Mouse (Mus musculus): ENCODE results near the gene Adipoq. TPM values are rescaled to one million over a fixed set of nuclear protein-coding genes. Genes with fewer than 3 reads are reported as not detected.

The Adipoq gene
- total and polyA plus RNA-seq, 3 experiments, result 0.13 to 1.1 (median 0.99) TPM

- Histone ChIP-seq H3K36me3 (replicated peaks in 1 of 2; ENCODE audit: control insufficient read depth in 1 of 2, insufficient read depth in 1 of 2, low read length in 1 of 2) (no peaks in the 10 kb centered on the region), H3K27me3 (replicated peaks) (no peaks in the 10 kb centered on the region), H3K9me3 (replicated peaks; ENCODE audit: low read length) (no peaks in the 10 kb centered on the region), H3K79me2 (replicated peaks; ENCODE audit: control insufficient read depth, extremely low read depth, insufficient read depth, poor library complexity, severe bottlenecking) (no peaks in the 10 kb centered on the region), H3K4me2 (ENCODE audit: insufficient read depth, low read depth, poor library complexity, severe bottlenecking) (no peak overlapping the region), H3K4me1 (ENCODE audit: control insufficient read depth in 1 of 2, insufficient read depth in 2 of 2) (peaks cover 0 to 21% of the 10 kb centered on the region in 2 experiments; a peak in 1 of 4 replicates), H3K4me3 (replicated peaks in 1 of 3; ENCODE audit: low read depth in 2 of 3, low read length in 2 of 3, poor library complexity in 1 of 3) (no peak overlapping the region), H3K27ac (ENCODE audit: insufficient read depth, low read depth) (no peak overlapping the region), H3K9ac (ENCODE audit: insufficient read depth, low read depth) (no peak overlapping the region)
- DNase-seq (ENCODE audit: extremely low read depth), result no peak
- dilution Hi-C loops (cut with MboI; ENCODE audit: extremely low pct_ligation_motif_present, extremely low pct_unique_long_range_greater_than_20kb, low sequenced_read_pairs), result no loop called here
- in situ Hi-C loops (cut with MboI; ENCODE audit: low pct_ligation_motif_present, low pct_unique_long_range_greater_than_20kb, low sequenced_read_pairs), result loop anchor here (5.0 kb wide), 1 partner anchor 35 kb away; no protein-coding TSS in a partner anchor
- TF ChIP-seq SMC3 (IDR thresholded peaks at IDR 0.05; ENCODE audit: low read depth, low read length) (no peak), PAX5 (IDR thresholded peaks at IDR 0.05; ENCODE audit: low read length) (no peak), E2F4 (IDR thresholded peaks at IDR 0.05; ENCODE audit: insufficient replicate concordance, low read depth, low read length) (no peak), MAX (IDR thresholded peaks at IDR 0.05; ENCODE audit: low read length) (no peak), MAFK (IDR thresholded peaks at IDR 0.05; ENCODE audit: insufficient replicate concordance, low read length) (no peak), ELF1 (IDR thresholded peaks at IDR 0.05; ENCODE audit: low read depth, low read length) (no peak), USF2 (conservative IDR thresholded peaks at IDR 0.05; ENCODE audit: low read depth, low read length) (no peak), UBTF (IDR thresholded peaks at IDR 0.05; ENCODE audit: low read depth, low read length) (no peak), NRF1 (IDR thresholded peaks at IDR 0.05; ENCODE audit: low read depth, low read length) (no peak), JUN (IDR thresholded peaks at IDR 0.05; ENCODE audit: insufficient read depth, low read depth, low read length) (no peak), MYC (IDR thresholded peaks at IDR 0.05; ENCODE audit: low read depth, low read length) (no peak), POLR2AphosphoS2 (IDR thresholded peaks at IDR 0.05; ENCODE audit: low read depth, low read length) (no peak), ZNF384 (IDR thresholded peaks at IDR 0.05; ENCODE audit: low read depth, low read length) (no peak), ETS1 (conservative IDR thresholded peaks at IDR 0.05; ENCODE audit: low read depth, low read length) (no peak), JUND (conservative IDR thresholded peaks at IDR 0.05; ENCODE audit: low read depth, low read length) (no peak), GABPA (IDR thresholded peaks at IDR 0.05; ENCODE audit: insufficient replicate concordance, low read depth, low read length) (no peak), CHD1 (IDR thresholded peaks at IDR 0.05; ENCODE audit: low read depth, low read length) (no peak)
Observed at GRCm38 (mm10) chr16:23162116-23162515, 15.8 kb downstream of the Adipoq start.

- no peaks in the 10 kb centered on the region for H3K9me3 ChIP-seq (replicated peaks; ENCODE audit: low read length)
- H3K4me3 ChIP-seq (replicated peaks in 1 of 3; ENCODE audit: low read depth in 2 of 3, low read length in 2 of 3, poor library complexity in 1 of 3), result no peak overlapping the region
- H3K27ac ChIP-seq (ENCODE audit: insufficient read depth, low read depth), result no peak overlapping the region
- H3K79me2 ChIP-seq (replicated peaks; ENCODE audit: control insufficient read depth, extremely low read depth, insufficient read depth, poor library complexity, severe bottlenecking), result no peaks in the 10 kb centered on the region
- H3K27me3 ChIP-seq (replicated peaks), result no peaks in the 10 kb centered on the region
- no peaks in the 10 kb centered on the region for H3K36me3 ChIP-seq (replicated peaks in 1 of 2; ENCODE audit: control insufficient read depth in 1 of 2, insufficient read depth in 1 of 2, low read length in 1 of 2)
- H3K9ac ChIP-seq (ENCODE audit: insufficient read depth, low read depth), result no peak overlapping the region
- dilution Hi-C loops (cut with MboI; ENCODE audit: extremely low pct_ligation_motif_present, extremely low pct_unique_long_range_greater_than_20kb, low sequenced_read_pairs), result no loop called here
- H3K4me2 ChIP-seq (ENCODE audit: insufficient read depth, low read depth, poor library complexity, severe bottlenecking), result no peak overlapping the region
- TF ChIP-seq NRF1 (IDR thresholded peaks at IDR 0.05; ENCODE audit: low read depth, low read length) (no peak), E2F4 (IDR thresholded peaks at IDR 0.05; ENCODE audit: insufficient replicate concordance, low read depth, low read length) (no peak), MEF2A (IDR thresholded peaks at IDR 0.05; ENCODE audit: borderline replicate concordance, low read depth, low read length) (no peak), HCFC1 (IDR thresholded peaks at IDR 0.05; ENCODE audit: low read depth, low read length) (no peak), JUND (conservative IDR thresholded peaks at IDR 0.05; ENCODE audit: low read depth, low read length) (no peak), GABPA (IDR thresholded peaks at IDR 0.05; ENCODE audit: insufficient replicate concordance, low read depth, low read length) (no peak), CHD2 (IDR thresholded peaks at IDR 0.05; ENCODE audit: low read length) (no peak), PAX5 (IDR thresholded peaks at IDR 0.05; ENCODE audit: low read length) (no peak), BHLHE40 (IDR thresholded peaks at IDR 0.05; ENCODE audit: low read depth, low read length) (no peak), CTCF (conservative IDR thresholded peaks at IDR 0.05 in 1 of 2, IDR thresholded peaks at IDR 0.05 in 1 of 2; ENCODE audit: low read depth in 2 of 2, low read length in 2 of 2) (no peak), RAD21 (IDR thresholded peaks at IDR 0.05; ENCODE audit: low read depth, low read length) (no peak), MXI1 (IDR thresholded peaks at IDR 0.05; ENCODE audit: low read depth, low read length) (no peak), MAX (IDR thresholded peaks at IDR 0.05; ENCODE audit: low read length) (no peak)
- no peak for DNase-seq (ENCODE audit: extremely low read depth)
- in situ Hi-C loops (cut with MboI; ENCODE audit: low pct_ligation_motif_present, low pct_unique_long_range_greater_than_20kb, low sequenced_read_pairs), result loop anchor here (5.0 kb wide), 1 partner anchor 33 kb away; no protein-coding TSS in a partner anchor
- H3K4me1 ChIP-seq (ENCODE audit: control insufficient read depth in 1 of 2, insufficient read depth in 2 of 2), result peaks cover 0 to 22% of the 10 kb centered on the region in 2 experiments; a peak in 1 of 4 replicates
Observed at GRCm38 (mm10) chr16:23164443-23164842, 18.1 kb downstream of the Adipoq start.
